Mouse (Mus musculus) ES-Bruce4 (cell line): ENCODE data around the gene Endog.

Experiments
- CTCF ChIP-seq: IDR thresholded peaks from one replicate; pipeline ENCODE4 v1.8.1; 2011; ENCODE audit warnings: low read depth, low read length
- EP300 ChIP-seq: IDR thresholded peaks from 2 replicates; pipeline ENCODE4 v1.6.1; 2011; ENCODE audit warnings: low read depth, low read length; ENCODE audit not compliant: insufficient read depth

GRCm38 (mm10) chr2:30124472-30125274 lies 46.6 kb upstream of the Endog start, which contains the start of gene Zer1:
- TF ChIP-seq CTCF (no peak), EP300 (peak; percentile 85; the same call in 1 of the 2 replicates)
